Comparison of ENCODE assay signal across 8 mouse cellular contexts in the genomic region with DNA sequence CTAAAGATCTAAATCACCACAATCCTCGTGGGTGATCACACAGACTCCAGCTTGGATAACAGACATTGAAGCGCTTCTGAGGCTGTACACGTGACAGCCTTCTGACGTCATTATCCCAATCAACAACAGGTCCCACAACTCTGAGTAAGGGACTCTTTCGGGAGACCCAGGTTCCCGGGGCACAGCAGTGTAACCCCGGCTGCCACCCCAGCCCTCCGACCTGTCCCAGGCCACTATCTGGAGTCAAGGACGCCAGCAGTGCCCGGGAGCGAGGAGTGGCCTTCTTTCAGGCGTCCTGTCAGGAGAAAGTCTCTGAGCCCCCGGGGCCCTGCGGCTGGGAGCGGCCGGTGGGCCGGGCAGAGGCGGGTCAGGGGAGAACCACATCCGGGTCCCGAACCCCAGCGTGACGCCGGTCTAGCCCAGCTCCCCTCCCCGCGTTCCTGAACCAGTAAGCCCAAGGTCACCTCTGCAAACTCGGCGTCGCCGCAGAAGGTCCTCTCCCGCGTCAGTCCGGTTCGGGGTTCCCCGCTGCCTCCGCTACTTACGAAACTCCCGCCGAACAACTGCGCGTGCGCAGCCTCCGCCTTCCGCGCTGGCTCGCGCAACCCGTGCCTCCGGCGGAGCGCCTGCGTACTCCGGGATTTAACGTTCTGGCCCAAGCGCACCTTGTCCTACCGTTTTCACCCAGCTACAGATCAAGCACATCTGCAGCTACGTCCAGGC. TPM values are rescaled to one million over a fixed set of nuclear protein-coding genes. Genes with fewer than 3 reads are reported as not detected.
A peak's percentile ranks its signal among the peaks of the same experiment; 100 is the strongest.
DNase-seq lines count a peak whose midpoint lies in the region; ATAC-seq and TF ChIP-seq lines count a peak whose summit lies in the region.

A gene (minus strand): TSS at position 644 of the 723 bp plus-strand sequence.

- no peaks in the 10 kb centered on the region for H3K9me3 ChIP-seq in embryonic facial prominence, embryonic 13.5 days
- no peaks in the 10 kb centered on the region for H3K9me3 ChIP-seq in limb, embryonic 12.5 days
- H3K9me3 ChIP-seq in midbrain, embryonic 14.5 days (ENCODE audit: control insufficient read depth, low read length): no peaks in the 10 kb centered on the region

- peak within 1 kb of the TSS; percentile 90 for H3K4me2 ChIP-seq in embryonic facial prominence, embryonic 13.5 days
- peak within 1 kb of the TSS; percentile 71 for H3K4me2 ChIP-seq in limb, embryonic 12.5 days
- H3K4me2 ChIP-seq in midbrain, embryonic 14.5 days (ENCODE audit: low read length): peak within 1 kb of the TSS; percentile 97

- DNase-seq in 3T3-L1 (ENCODE audit: low read depth, low spot score): peak; percentile 89
- peak; percentile 93 to 95 for DNase-seq in adrenal gland, postnatal 36 days
- peak; percentile 91 to 93 for DNase-seq in heart, adult 2 months
- peak; percentile 90 for DNase-seq in kidney, adult 2 months
- peak; percentile 96 for DNase-seq in midbrain, embryonic 14.5 days
- DNase-seq in spleen, adult 12 weeks (ENCODE audit: low spot score): peak; percentile 83

- peak; percentile 67 for TF ChIP-seq POLR2A in heart, adult 2 months (IDR thresholded peaks at IDR 0.05; ENCODE audit: insufficient read depth, low read depth, low read length)
- peak; percentile 51 for TF ChIP-seq POLR2A in kidney, adult 2 months (IDR thresholded peaks at IDR 0.05; ENCODE audit: low read depth, low read length)

- no peaks in the 10 kb centered on the region for H3K27me3 ChIP-seq in embryonic facial prominence, embryonic 13.5 days
- no peaks in the 10 kb centered on the region for H3K27me3 ChIP-seq in heart, adult 2 months (ENCODE audit: control insufficient read depth, insufficient read depth, low read length)
- no peaks in the 10 kb centered on the region for H3K27me3 ChIP-seq in kidney, adult 2 months (replicated peaks; ENCODE audit: control insufficient read depth, insufficient read depth, low read length)
- H3K27me3 ChIP-seq in limb, embryonic 12.5 days: no peaks in the 10 kb centered on the region
- H3K27me3 ChIP-seq in midbrain, embryonic 14.5 days (ENCODE audit: control insufficient read depth, insufficient read depth, low read length): no peaks in the 10 kb centered on the region

- peak within 1 kb of the TSS; percentile 84 for H3K27ac ChIP-seq in embryonic facial prominence, embryonic 13.5 days
- peak within 1 kb of the TSS; percentile 77 for H3K27ac ChIP-seq in heart, adult 2 months
- H3K27ac ChIP-seq in kidney, adult 2 months (ENCODE audit: insufficient read depth, low read depth, low read length): no peak within 1 kb of the TSS
- H3K27ac ChIP-seq in limb, embryonic 12.5 days: peak within 1 kb of the TSS; percentile 62
- peak within 1 kb of the TSS; percentile 75 for H3K27ac ChIP-seq in midbrain, embryonic 14.5 days (replicated peaks; ENCODE audit: low read depth, low read length)

- peak; percentile 69; the same call in 1 of the 2 replicates for ATAC-seq in embryonic facial prominence, embryonic 13.5 days (ENCODE audit: insufficient number of reproducible peaks, insufficient read depth, low FRiP score, low TSS enrichment, low read depth)
- ATAC-seq in limb, embryonic 12.5 days (ENCODE audit: insufficient number of reproducible peaks, insufficient read depth, low FRiP score, low TSS enrichment, low read depth): peak; percentile 84
- peak; percentile 70 for ATAC-seq in midbrain, embryonic 14.5 days (ENCODE audit: low FRiP score, low TSS enrichment)

- WGBS in embryonic facial prominence, embryonic 13.5 days: under 1% methylated on average over 56 of the region's 56 CpGs
- under 1% methylated on average over 56 of the region's 56 CpGs for WGBS in heart, adult 2 months
- under 1% methylated on average over 56 of the region's 56 CpGs for WGBS in kidney, adult 2 months
- WGBS in limb, embryonic 12.5 days: under 1% methylated on average over 56 of the region's 56 CpGs
- WGBS in midbrain, embryonic 14.5 days: under 1% methylated on average over 56 of the region's 56 CpGs

- H3K4me3 ChIP-seq in embryonic facial prominence, embryonic 13.5 days: peak within 1 kb of the TSS; percentile 80
- H3K4me3 ChIP-seq in heart, adult 2 months: peak within 1 kb of the TSS; percentile 76
- peak within 1 kb of the TSS; percentile 66 for H3K4me3 ChIP-seq in kidney, adult 2 months (ENCODE audit: insufficient read depth, low read depth, low read length)
- H3K4me3 ChIP-seq in limb, embryonic 12.5 days (replicated peaks): peak within 1 kb of the TSS; percentile 63
- peak within 1 kb of the TSS; percentile 57 for H3K4me3 ChIP-seq in midbrain, embryonic 14.5 days (replicated peaks; ENCODE audit: low read depth, low read length)

- peaks cover 26% of the 10 kb centered on the region for H3K36me3 ChIP-seq in embryonic facial prominence, embryonic 13.5 days
- no peaks in the 10 kb centered on the region for H3K36me3 ChIP-seq in heart, adult 2 months (ENCODE audit: control insufficient read depth, insufficient read depth, low read length)
- H3K36me3 ChIP-seq in kidney, adult 2 months (ENCODE audit: control insufficient read depth, insufficient read depth, low read length): no peaks in the 10 kb centered on the region
- H3K36me3 ChIP-seq in limb, embryonic 12.5 days: peaks cover 30% of the 10 kb centered on the region
- 0 out of 2 replicates have a peak, but pooled peaks cover 7% of the 10 kb centered on the region for H3K36me3 ChIP-seq in midbrain, embryonic 14.5 days (ENCODE audit: control insufficient read depth, insufficient read depth, low read length)

- intact Hi-C loops in heart, adult 2 months (cut with DNase I): no loop called here

- H3K9ac ChIP-seq in embryonic facial prominence, embryonic 13.5 days: peak within 1 kb of the TSS; percentile 82
- H3K9ac ChIP-seq in heart, adult 2 months (ENCODE audit: low read depth, low read length): peak within 1 kb of the TSS; percentile 68
- H3K9ac ChIP-seq in limb, embryonic 12.5 days (replicated peaks): peak within 1 kb of the TSS; percentile 74
- H3K9ac ChIP-seq in midbrain, embryonic 14.5 days (replicated peaks; ENCODE audit: low read length): peak within 1 kb of the TSS; percentile 72

- no peak for TF ChIP-seq CTCF in heart, adult 2 months (IDR thresholded peaks at IDR 0.05)
- TF ChIP-seq CTCF in kidney, adult 2 months (conservative IDR thresholded peaks at IDR 0.05; ENCODE audit: insufficient read depth, insufficient read length, low read depth, low read length): no peak

- H3K79me2 ChIP-seq in heart, adult 2 months (replicated peaks; ENCODE audit: control insufficient read depth, insufficient read depth, low read length): no peaks in the 10 kb centered on the region

- TF ChIP-seq EP300 in heart, adult 2 months (IDR thresholded peaks at IDR 0.05; ENCODE audit: insufficient read depth, low read depth, low read length): no peak

- peaks cover 37% of the 10 kb centered on the region for H3K4me1 ChIP-seq in embryonic facial prominence, embryonic 13.5 days
- peaks cover 3% of the 10 kb centered on the region for H3K4me1 ChIP-seq in heart, adult 2 months (ENCODE audit: control insufficient read depth, insufficient read depth, low read length)
- peaks cover 6% of the 10 kb centered on the region; the same call in 1 of the 2 replicates for H3K4me1 ChIP-seq in kidney, adult 2 months (ENCODE audit: control insufficient read depth, insufficient read depth, low read length)
- H3K4me1 ChIP-seq in limb, embryonic 12.5 days (replicated peaks): peaks cover 28% of the 10 kb centered on the region
- peaks cover 9% of the 10 kb centered on the region; the same call in 1 of the 2 replicates for H3K4me1 ChIP-seq in midbrain, embryonic 14.5 days (ENCODE audit: control insufficient read depth, insufficient read depth, low read length)

RNA-seq across cellular contexts. Expression of the gene that starts here (rescaled TPM):
- 1 to 10 TPM; 4.4 to 7.2 TPM for total RNA-seq in adrenal gland, postnatal 36 days (2021)
- 39.4 and 40.1 TPM in 2 replicates for polyA plus RNA-seq in embryonic facial prominence, embryonic 13.5 days (2015; fragmentation: Nextera tagmentation; extraction: Ambion mirVana)
- 1 to 10 TPM; 1.3 to 1.8 TPM for total RNA-seq in heart, adult 2 months (2021)
- 0.70 and 2.0 TPM in 2 replicates for polyA plus RNA-seq in heart, adult 2 months (2012; rRNA removed)
- 2.0 and 2.4 TPM in 2 replicates for polyA plus RNA-seq in kidney, adult 2 months (2012; rRNA removed)
- polyA plus RNA-seq in limb, embryonic 12.5 days (2016; fragmentation: Nextera tagmentation; extraction: Ambion mirVana): 54.1 and 58.8 TPM in 2 replicates
- polyA plus RNA-seq in midbrain, embryonic 14.5 days (2014; fragmentation: Nextera tagmentation; extraction: Ambion mirVana): 7.6 and 13.7 TPM in 2 replicates
